Mouse (Mus musculus): ENCODE measurements around the gene Scgb1b12.
"Not testable (repeated sequence)": the region's sequence is repeated elsewhere in the genome, so short reads cannot be mapped to it uniquely, and the experiment has no call there.

Gene Scgb1b12

DNA sequence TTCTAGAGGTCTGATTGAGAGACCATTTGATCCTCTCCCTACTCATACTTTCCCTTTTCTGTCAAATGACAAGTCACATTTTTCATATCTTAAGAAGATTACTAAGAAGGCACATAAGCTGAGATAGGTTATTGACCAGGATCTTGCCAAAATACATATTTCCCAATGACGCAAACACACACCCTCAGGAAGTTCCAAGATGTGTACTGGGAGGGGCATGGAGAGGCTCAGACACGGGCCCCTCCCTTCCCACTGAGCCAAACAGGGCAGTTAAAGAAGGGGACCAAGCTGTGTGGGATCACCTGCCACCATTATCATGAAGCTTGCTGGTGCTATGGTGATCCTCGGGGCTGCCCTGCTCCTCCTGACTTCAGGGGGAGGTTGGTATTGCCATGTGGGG is at the start of gene Scgb1b12:
Gene Scgb1b12, plus strand, starts transcription at position 301 of the 400 bp plus-strand sequence.
- DNase-seq (ENCODE audit: low read depth, low spot score), result not testable (repeated sequence)

DNA sequence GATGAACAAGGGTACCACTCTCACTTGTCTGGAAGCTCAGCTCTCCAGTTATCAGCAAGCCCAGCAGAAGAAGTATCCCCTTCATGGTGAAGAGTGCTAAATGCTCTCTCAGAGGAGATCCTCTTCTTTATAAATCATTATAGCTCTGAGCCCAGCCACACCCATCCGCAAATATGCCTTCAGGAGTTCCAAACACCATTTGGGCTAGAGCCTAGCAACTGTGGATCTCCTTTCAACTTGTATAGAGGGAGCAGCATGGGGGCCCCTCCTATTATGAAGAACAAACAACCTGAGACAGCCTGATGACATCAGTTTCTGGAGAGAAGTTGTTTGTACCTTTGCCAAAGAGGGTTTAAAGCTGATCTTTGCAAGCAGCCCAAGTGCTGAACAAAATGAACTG is 6.8 kb upstream of the Scgb1b12 start, which contains the start of gene Scgb2b12:
Gene Scgb2b12, minus strand, starts transcription at position 101 of the 400 bp plus-strand sequence.
- not testable (repeated sequence) for DNase-seq (ENCODE audit: low read depth, low spot score)
